Mouse (Mus musculus) embryonic facial prominence, embryonic 14.5 days (tissue): ENCODE data around the gene Pidd1. TPM values are rescaled to one million over a fixed set of nuclear protein-coding genes. Genes with fewer than 3 reads are reported as not detected.
A peak's percentile ranks its signal among the peaks of the same experiment; 100 is the strongest.
"Not testable (repeated sequence)": the region's sequence is repeated elsewhere in the genome, so short reads cannot be mapped to it uniquely, and the experiment has no call there.

ENCODE experiments used
- ATAC-seq: fragments of 200-750 bp; cut with Nextera tagmentation; 2 replicates; pipeline ENCODE4 v1.8.0; 2017; ENCODE audit warnings: low read depth, moderate number of reproducible peaks, moderate TSS enrichment
- DNase-seq: peaks from one replicate; pipeline ENCODE4 v3.0.0-alpha.2; 2015; ENCODE audit warnings: low spot score
- H3K27ac ChIP-seq: fragments of 300-500 bp; sonication (generic); replicated peaks from 2 replicates; pipeline ENCODE4 v1.5.1; 2014; ENCODE audit warnings: low read depth, mild to moderate bottlenecking, low read length, moderate library complexity
- H3K27me3 ChIP-seq: fragments of 300-500 bp; sonication (generic); replicated peaks from 2 replicates; pipeline ENCODE4 v1.6.1; 2014; ENCODE audit warnings: low read length; ENCODE audit not compliant: control insufficient read depth, insufficient read depth
- H3K36me3 ChIP-seq: fragments of 300-500 bp; sonication (generic); 2 replicates; pipeline ENCODE4 v1.6.1; 2014; ENCODE audit warnings: low read length, mixed read lengths; ENCODE audit not compliant: control insufficient read depth, insufficient read depth
- H3K4me1 ChIP-seq: fragments of 300-500 bp; sonication (generic); 2 replicates; pipeline ENCODE4 v1.6.1; 2014; ENCODE audit warnings: antibody characterized with exemption, low read length; ENCODE audit not compliant: control insufficient read depth, insufficient read depth
- H3K4me2 ChIP-seq: fragments of 300-500 bp; sonication (generic); 2 replicates; pipeline ENCODE4 v1.6.1; 2014; ENCODE audit warnings: low read depth, mild to moderate bottlenecking, low read length, moderate library complexity, mixed read lengths
- H3K4me3 ChIP-seq: fragments of 300-500 bp; sonication (generic); 2 replicates; pipeline ENCODE4 v1.5.1; 2014; ENCODE audit warnings: low read depth, mild to moderate bottlenecking, low read length
- H3K9ac ChIP-seq: fragments of 300-500 bp; sonication (generic); 2 replicates; pipeline ENCODE4 v1.6.1; 2014; ENCODE audit warnings: low read depth, mild to moderate bottlenecking, low read length, moderate library complexity, mixed read lengths
- H3K9me3 ChIP-seq: fragments of 300-500 bp; sonication (generic); 2 replicates; pipeline ENCODE4 v1.6.1; 2016; ENCODE audit warnings: low read length; ENCODE audit not compliant: control insufficient read depth
- WGBS: fragments of 180-500 bp; shearing (Covaris S2); extraction: QIAGEN DNeasy Blood & Tissue Kit; methylation state at CpG from one replicate; pipeline ENCODE4 v1.1.7; 2014; 5-methylcytosine and 5-hydroxymethylcytosine counted together
- polyA plus RNA-seq: library from polyadenylated mRNA; unstranded; fragments of >200 nt; fragmentation: Nextera tagmentation; extraction: Ambion mirVana; gene quantifications from 2 replicates; pipeline ENCODE4 v1.2.1, GENCODE M21; 2014

The Pidd1 gene
- polyA plus RNA-seq, 1 experiment from 2014 or later, result 7.4 TPM

- H3K36me3 ChIP-seq, result peaks cover 41% of the 10 kb centered on the region
- H3K9me3 ChIP-seq, result no peaks in the 10 kb centered on the region
- no peak overlapping the region for H3K27ac ChIP-seq
- no peaks in the 10 kb centered on the region for H3K27me3 ChIP-seq
- no peak overlapping the region for H3K9ac ChIP-seq
- H3K4me1 ChIP-seq, result peaks cover 12% of the 10 kb centered on the region
- no peak overlapping the region for H3K4me2 ChIP-seq
- no peak overlapping the region for H3K4me3 ChIP-seq
- no peak for DNase-seq
- ATAC-seq, result no peak
Observed at GRCm38 (mm10) chr7:141451928-141452327, 8.1 kb upstream of the Pidd1 start.

- peaks cover 21% of the 10 kb centered on the region for H3K4me1 ChIP-seq
- H3K36me3 ChIP-seq, result peaks cover 40% of the 10 kb centered on the region
- no peaks in the 10 kb centered on the region for H3K9me3 ChIP-seq
- peak within 1 kb of the TSS; percentile 93 for H3K9ac ChIP-seq
- H3K27ac ChIP-seq, result peak within 1 kb of the TSS; percentile 86
- peak; percentile 92 for ATAC-seq
- H3K4me3 ChIP-seq, result peak within 1 kb of the TSS; percentile 85
- WGBS, result under 1% methylated on average over 41 of the region's 63 CpGs
- DNase-seq, result peak; percentile 99
- H3K4me2 ChIP-seq, result peak within 1 kb of the TSS; percentile 91
- no peaks in the 10 kb centered on the region for H3K27me3 ChIP-seq
Observed at GRCm38 (mm10) chr7:141447110-141447991, 3.5 kb upstream of the Pidd1 start, which contains the start of gene Rplp2. Gene Rplp2, plus strand, starts transcription at chr7:141447370.

- ATAC-seq, H3K27me3 ChIP-seq, H3K27ac ChIP-seq, H3K9me3 ChIP-seq, H3K9ac ChIP-seq, H3K4me3 ChIP-seq, DNase-seq: not testable (repeated sequence)
- Histone ChIP-seq H3K4me2 (peak overlapping the region; percentile 91; the same call in 1 of the 2 replicates), H3K4me1 (peaks cover 23% of the 10 kb centered on the region), H3K36me3 (peaks cover 38% of the 10 kb centered on the region)
- 84% methylated on average over 3 of the region's 3 CpGs for WGBS
Observed at GRCm38 (mm10) chr7:141446374-141446773, 2.5 kb upstream of the Pidd1 start.

GRCm38 (mm10) chr7:141443081-141443821 lies 574 bp downstream of the Pidd1 start:
- ATAC-seq, result peak; percentile 20
- H3K4me3 ChIP-seq, result peak overlapping the region; percentile 40
- 14% methylated on average over 9 of the region's 12 CpGs for WGBS
- H3K4me2 ChIP-seq, result peak overlapping the region; percentile 67
- H3K4me1 ChIP-seq, result peaks cover 17% of the 10 kb centered on the region
- 0 out of 2 replicates have a peak overlapping the region, but pooled peaks have one; percentile 4 for H3K27ac ChIP-seq
- DNase-seq, result peak; percentile 84
- H3K27me3 ChIP-seq, result no peaks in the 10 kb centered on the region
- H3K9ac ChIP-seq, result peak overlapping the region; percentile 56
- no peaks in the 10 kb centered on the region for H3K9me3 ChIP-seq
- H3K36me3 ChIP-seq, result peaks cover 35% of the 10 kb centered on the region

- ATAC-seq (no peak), DNase-seq (no peak)
- 87% methylated on average over 11 of the region's 13 CpGs for WGBS
- peak overlapping the region; percentile 67 for H3K4me2 ChIP-seq
- H3K4me3 ChIP-seq, result no peak overlapping the region; the same call in 1 of the 2 replicates
- peaks cover 15% of the 10 kb centered on the region for H3K4me1 ChIP-seq
- no peaks in the 10 kb centered on the region for H3K9me3 ChIP-seq
- H3K9ac ChIP-seq, result peak overlapping the region; percentile 45
- H3K36me3 ChIP-seq, result peaks cover 36% of the 10 kb centered on the region
- H3K27me3 ChIP-seq, result no peaks in the 10 kb centered on the region
- no peak overlapping the region for H3K27ac ChIP-seq
Observed at GRCm38 (mm10) chr7:141442199-141442598, 1.6 kb downstream of the Pidd1 start.

GRCm38 (mm10) chr7:141441460-141441859 lies 2.4 kb downstream of the Pidd1 start:
- peaks cover 22% of the 10 kb centered on the region for H3K4me1 ChIP-seq
- no peaks in the 10 kb centered on the region for H3K27me3 ChIP-seq
- H3K4me2 ChIP-seq, result no peak overlapping the region
- ATAC-seq (no peak), DNase-seq (no peak)
- 0 out of 2 replicates have a peak overlapping the region, but pooled peaks have one; percentile 45 for H3K9ac ChIP-seq
- 88% methylated on average over 9 of the region's 9 CpGs for WGBS
- no peaks in the 10 kb centered on the region for H3K9me3 ChIP-seq
- H3K27ac ChIP-seq, result no peak overlapping the region
- H3K4me3 ChIP-seq, result no peak overlapping the region
- peaks cover 36% of the 10 kb centered on the region for H3K36me3 ChIP-seq

- Histone ChIP-seq H3K27ac (no peak overlapping the region), H3K4me1 (peaks cover 28% of the 10 kb centered on the region), H3K36me3 (peaks cover 36% of the 10 kb centered on the region), H3K9ac (no peak overlapping the region), H3K4me2 (no peak overlapping the region), H3K27me3 (no peaks in the 10 kb centered on the region), H3K4me3 (no peak overlapping the region), H3K9me3 (no peaks in the 10 kb centered on the region)
- DNase-seq, result peak; percentile 61
- 24% methylated on average over 6 of the region's 6 CpGs for WGBS
- ATAC-seq, result no peak
Observed at GRCm38 (mm10) chr7:141440613-141441012, 3.2 kb downstream of the Pidd1 start.

GRCm38 (mm10) chr7:141439811-141440210 lies 4.0 kb downstream of the Pidd1 start:
- WGBS, result 90% methylated on average over 8 of the region's 11 CpGs
- H3K4me3 ChIP-seq, result no peak overlapping the region
- peaks cover 32% of the 10 kb centered on the region for H3K4me1 ChIP-seq
- H3K9me3 ChIP-seq, result no peaks in the 10 kb centered on the region
- DNase-seq (no peak), ATAC-seq (no peak)
- H3K27me3 ChIP-seq, result no peaks in the 10 kb centered on the region
- no peak overlapping the region for H3K27ac ChIP-seq
- peaks cover 36% of the 10 kb centered on the region for H3K36me3 ChIP-seq
- H3K9ac ChIP-seq, result no peak overlapping the region
- H3K4me2 ChIP-seq, result no peak overlapping the region
